Mouse (Mus musculus) urinary bladder, postnatal 25 days (tissue): ENCODE results near the gene Slc16a12.
A peak's percentile ranks its signal among the peaks of the same experiment; 100 is the strongest.
"Not testable (repeated sequence)": the region's sequence is repeated elsewhere in the genome, so short reads cannot be mapped to it uniquely, and the experiment has no call there.

ENCODE experiments used
- DNase-seq: peaks from one replicate; pipeline ENCODE4 v3.0.0; 2022; ENCODE audit warnings: low spot score

The Slc16a12 gene

DNA sequence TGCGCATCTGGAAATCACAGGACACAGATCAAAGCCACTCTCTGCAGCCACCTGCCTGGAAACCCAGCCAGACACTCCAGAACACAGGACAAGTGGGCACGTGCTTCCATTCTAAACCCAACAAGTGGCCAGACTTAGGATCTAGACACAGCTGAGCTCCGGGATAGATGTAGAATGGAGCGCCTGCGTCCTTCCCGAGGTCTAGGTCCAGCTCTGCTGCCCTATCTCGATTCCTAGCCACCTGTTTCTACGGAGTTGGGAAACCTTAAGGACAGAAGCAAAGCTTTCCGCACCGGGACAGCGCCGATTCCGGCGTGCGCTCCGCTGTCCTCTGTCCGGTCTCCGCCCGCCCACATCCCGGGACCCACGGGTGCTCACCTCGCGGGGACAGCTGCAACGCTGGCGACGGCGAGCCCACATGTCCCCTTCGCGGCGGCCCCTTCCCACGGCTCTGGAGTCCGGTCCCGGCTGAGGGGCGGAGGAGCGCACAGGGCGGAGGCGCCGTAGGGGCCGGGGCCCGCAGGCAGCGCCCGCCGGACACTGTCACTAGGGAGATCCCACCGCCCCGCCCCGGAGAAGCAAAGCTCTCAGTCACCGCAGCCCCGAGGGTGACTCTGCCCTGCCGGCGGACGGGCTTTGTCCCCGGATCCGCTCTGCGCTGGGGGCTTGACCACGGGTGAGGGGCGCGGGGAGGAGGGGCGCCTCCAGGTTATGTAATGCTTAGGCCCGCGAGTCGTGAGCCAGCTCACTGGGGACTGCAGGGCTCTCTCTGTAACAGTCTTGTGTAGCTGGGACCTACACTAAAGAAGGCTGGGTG lies at the start of gene Slc16a12:
Gene Slc16a12, minus strand, starts transcription at position 602 of the 817 bp plus-strand sequence.
- peak; percentile 8 for DNase-seq

DNA sequence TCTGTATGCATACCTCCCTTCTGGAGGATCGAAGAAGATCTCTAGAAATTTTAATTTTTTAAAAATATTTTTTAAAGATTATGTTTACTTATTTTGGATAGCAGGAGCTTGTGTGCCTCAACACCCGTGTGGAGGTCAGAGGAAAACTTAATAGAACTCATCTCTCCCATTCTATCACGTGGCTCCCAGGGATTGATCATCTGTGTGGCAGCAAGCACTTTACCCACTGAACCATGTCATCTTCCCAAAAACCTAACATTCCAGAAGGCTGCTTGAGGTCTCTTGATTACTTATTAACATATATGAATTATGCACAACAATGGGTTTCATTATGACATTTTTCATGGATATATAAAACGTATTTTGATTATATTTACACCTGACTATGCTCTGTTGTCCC lies 49.3 kb upstream of the Slc16a12 start:
- no peak for DNase-seq

DNA sequence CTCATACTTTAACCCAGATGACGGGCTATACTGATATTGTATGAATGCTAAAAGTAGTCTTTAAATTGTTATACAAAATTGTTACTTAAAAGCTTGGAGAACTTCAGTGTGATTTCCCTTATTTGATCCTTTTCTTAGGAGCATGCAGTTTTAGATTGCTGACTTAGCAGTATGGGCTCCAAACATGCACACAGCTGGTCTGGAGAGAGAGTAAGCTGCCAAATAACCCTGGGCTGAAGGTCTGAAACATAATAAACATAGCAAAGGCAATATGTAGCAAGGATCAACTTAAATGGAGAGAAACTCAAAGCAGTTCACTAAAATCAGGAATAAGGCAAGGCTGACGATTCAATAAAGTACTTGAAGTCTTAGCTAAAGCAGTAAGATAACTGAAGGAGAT lies 35.4 kb upstream of the Slc16a12 start:
- DNase-seq = no peak

DNA sequence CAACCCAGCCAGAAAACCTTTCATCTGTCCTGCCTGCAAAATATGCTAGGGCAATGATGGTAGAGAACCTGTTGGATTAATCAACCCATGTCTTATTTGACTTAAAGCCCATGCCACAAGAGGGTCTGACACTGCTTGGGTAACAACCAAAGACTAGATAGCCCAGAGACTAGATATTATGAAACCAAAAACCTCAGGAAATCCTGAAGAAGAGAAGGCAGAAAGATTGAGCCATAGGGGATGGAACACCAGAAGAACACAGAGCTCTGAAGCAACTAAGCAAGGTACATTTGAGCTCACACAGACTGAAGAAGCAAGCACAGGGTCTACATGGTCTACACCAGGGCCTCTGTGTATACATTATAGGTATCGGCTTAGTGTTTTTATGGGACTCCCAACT lies 31.9 kb upstream of the Slc16a12 start:
- no peak for DNase-seq

DNA sequence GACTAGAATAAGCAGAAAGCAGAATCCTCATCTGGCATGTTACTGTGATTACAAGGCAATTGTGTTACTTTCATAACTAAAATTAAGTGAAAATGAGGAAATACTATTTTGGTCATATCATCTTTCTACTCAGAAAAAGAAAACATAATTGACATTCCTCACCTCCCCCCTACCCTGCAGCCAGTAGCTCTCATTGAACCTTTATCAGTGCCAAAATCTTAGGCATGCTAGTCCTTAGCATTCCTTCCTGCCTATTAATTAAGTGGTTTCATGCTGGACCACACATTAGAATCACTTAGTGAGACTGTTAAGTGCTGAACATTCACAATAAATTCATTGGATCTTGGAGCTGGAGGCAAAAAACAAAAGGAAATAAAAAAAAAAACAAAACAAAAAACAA lies 31.0 kb upstream of the Slc16a12 start:
- DNase-seq = no peak

DNA sequence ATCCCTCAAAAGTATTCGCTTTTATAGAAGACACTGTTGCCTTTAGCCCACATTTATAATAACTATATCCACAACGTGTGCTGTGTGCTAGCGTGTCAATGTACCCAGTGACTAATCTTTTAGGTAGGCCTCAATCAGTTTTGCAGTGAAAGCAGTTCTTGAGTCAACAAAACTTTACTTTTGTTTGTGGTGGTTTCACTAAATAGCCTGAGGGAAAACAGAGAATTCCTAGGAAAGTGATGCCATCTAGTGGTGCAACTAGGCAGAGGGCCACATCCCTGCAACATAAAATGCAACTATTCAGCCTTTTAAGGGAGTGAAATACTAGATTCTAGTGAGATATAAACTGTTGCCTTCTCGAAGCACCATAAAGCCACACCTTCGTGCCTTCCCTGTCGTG lies 25.7 kb upstream of the Slc16a12 start:
- peak; percentile 41 for DNase-seq

DNA sequence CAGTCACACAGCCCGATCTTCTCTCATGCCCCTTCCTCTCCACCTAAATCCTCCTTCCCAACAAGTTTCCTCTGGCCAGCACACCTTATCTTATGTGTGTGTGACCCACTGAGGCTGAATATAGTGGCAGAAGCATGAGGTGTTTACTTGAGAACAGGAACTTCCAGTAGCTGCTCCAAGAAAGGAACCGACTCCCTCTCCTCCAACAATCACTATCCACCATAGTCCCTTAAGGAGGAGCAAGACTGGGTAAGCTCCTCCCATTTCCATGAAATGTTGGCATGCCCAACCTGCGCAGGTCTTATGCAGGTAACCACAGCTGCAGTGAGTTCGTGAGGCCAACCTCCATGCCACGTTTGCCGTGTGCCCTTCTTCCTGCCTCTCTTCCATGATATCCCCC lies 23.7 kb upstream of the Slc16a12 start:
- no peak for DNase-seq

DNA sequence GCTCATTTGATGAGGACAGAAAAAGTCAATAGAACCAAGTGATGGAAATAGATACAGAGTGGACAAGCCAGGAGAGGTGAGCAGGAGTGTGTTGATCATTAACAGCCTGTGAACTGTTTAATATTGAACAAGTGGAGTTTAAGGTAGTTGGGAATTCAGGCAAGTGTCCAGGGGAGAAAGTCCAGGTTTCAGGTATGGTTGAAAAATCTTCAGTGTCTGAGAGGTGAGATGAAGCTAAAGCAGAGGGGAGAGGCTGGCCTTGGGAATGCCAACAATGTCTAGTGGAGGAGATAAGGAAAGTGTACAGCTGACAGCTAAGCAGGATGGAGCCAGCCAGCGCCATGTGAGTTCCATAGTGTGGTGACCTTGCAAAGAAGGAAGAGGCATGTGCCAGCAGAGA lies 11.7 kb upstream of the Slc16a12 start:
- DNase-seq = no peak

DNA sequence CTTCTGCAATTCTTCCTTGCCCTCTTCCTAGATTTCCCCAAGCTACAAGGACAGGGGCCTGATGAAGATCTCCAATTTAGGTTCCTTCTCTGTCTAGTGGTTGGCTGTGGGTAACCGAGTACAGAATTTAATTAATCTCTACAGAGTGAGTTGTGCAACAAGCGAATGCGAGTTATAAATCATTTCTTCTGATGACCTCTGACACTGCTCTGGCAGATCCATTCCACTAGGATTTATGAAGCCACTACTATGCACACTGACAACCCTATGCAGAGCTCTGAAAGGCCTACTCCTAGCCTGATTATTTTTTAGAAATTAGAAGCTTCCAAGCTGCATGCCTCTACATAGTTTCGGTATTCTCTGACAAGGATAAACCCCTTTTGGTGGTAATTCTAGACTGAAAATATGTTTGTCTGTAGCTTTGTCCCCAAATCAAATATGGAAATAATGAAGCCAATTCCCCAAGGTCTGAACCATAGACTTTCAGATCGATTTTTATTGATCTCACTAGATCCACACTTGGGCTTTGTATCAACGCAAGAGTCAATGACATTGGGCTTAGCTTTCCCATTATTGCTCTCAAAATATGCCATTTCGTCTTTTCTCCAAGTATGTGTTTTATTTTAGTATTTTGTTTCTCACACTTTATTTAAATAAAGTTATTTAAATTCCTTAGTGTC lies 9.6 kb upstream of the Slc16a12 start:
- DNase-seq = no peak

DNA sequence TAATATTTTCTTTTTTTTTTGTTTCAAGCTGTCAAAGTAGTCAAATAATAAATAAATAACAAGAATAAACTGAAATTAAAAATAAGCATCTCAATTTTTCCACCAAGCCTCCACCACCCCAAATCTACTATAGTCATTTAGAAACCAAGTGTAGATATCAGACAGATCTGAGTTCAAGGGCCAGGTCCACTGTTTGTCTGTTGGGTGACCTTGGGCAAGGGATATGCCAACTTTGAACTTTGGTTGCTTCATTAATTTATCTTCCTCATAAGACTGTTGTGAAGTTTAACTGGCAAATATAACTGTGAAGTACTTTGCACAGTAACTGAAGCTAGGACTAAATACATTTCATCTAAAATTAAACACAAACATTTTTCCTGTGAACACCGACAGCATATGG lies 8.6 kb upstream of the Slc16a12 start:
- no peak for DNase-seq

DNA sequence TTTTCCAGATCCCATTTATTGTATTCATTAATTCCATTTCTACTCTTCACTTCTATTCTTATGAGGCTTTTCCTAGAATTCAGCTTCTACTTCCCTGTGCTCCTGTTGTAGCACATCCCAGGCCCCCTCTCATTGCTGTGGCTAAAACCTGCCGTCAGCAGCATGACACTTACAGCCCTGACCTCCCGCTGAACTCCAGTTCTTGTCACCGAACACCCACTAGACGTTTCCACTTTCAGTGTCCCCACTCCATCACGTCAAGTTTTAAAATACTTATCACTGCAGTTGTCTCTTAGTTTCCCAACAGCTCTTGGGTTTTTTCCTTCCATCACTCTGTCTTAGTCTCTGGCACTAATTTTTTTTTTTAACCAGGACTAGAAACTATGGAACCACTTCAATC lies 6.2 kb upstream of the Slc16a12 start:
- no peak for DNase-seq

DNA sequence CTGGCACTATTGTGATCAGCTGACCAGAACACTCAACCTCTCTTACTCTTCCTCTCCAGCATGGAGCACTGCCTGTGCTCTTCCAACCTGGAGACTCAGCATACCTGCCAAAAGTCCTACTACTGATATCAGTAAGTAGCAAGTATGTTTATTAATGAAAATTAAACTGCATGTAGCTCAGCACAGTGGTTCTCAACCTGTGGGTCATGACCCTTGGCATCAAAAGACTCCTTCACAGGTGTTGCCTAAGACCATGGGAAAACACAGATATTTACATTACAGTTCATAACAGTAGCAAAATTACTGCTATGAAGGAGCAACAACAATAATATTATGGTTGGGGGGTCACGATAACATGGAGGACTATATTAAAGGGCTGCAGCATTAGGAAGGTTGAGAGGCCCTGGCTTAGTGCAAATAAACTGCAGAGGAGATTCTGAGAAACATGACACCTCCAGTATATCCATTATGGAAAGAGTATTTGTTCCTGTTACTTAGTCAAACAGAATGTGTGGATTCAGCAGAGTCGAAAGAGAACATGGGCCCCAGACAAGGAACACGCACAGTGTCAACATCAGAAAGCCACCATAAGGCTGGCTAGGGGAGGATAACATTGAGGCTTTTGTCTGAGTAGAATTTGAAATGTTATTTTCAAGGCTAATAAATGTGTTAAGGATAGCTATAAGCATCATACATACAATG lies 5.5 kb upstream of the Slc16a12 start:
- DNase-seq = no peak

DNA sequence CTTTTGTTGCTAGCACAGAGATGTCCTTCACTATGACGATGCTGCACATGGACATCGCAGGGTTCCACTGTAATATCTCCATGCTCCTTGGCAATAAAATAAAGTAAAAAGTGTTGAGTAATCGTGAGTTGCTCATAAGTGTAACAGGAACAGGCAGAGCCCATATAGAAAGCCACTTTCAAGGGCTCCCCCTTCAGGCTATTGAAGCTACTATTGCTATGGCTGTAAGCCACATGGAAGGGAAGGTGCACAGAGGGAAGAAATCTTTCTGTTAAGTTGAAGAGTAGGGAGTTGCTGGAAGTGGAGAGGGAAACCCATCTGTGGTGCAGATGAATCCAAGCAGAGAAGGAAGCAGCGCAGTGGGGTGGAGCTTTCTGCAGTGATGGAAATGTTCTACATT lies 4.1 kb upstream of the Slc16a12 start:
- no peak for DNase-seq

DNA sequence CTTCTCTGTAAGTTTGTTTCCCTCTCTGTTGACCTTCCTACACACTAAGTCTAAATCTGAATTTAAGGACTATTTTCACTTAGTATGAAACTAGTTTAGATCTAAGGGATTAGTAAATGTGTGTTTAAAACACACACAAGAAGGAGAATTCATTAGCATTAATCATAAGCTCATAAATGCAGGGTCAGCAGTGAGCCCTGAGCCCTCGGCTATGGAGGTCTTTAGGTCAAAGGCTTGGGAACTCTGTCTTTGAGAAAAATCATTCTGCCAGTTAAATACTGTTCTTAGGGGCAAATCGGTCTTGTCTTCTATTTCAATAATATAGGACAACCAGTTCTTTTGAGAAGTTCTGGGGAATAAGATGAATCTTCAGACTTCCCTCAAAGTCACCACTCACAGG lies 1.9 kb upstream of the Slc16a12 start:
- no peak for DNase-seq

DNA sequence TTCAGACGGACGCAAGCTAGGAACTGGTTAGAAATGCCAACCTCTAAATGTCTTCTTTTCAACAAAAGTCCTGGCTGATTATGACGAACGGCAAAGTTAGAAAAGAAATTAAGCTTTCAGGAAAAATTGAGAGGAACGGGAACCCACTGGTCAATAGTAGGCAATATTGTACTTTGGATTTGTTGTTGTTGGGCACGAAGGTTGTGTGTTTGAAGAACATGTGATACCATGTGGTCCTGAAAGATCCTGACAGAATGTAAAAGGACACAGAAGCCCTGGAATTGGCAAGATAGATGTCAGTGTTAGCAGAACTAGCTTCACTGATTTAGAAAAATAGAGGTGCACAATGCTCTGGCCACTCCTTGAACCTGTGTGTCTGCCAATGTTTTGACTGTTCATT lies 880 bp upstream of the Slc16a12 start:
- DNase-seq = not testable (repeated sequence)

DNA sequence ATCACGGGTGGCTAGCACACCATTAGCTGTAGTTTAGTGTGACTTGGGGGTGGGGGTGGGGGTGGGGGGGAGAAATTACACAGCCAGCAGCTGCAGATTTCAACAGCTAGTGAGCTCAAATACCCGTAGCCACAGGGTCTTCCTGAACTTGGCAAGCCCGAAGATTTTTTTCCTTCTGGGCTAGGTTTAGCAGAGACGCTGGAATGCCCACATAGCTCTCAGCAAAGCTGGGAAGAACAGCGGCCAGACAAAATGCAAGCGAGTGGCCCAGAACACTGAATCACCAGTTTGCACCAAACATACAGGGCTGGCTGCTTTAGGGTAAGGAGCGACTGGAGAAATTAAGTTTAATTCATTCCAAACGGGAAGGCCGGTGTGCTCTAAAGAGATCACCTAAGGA lies 888 bp downstream of the Slc16a12 start:
- no peak for DNase-seq

DNA sequence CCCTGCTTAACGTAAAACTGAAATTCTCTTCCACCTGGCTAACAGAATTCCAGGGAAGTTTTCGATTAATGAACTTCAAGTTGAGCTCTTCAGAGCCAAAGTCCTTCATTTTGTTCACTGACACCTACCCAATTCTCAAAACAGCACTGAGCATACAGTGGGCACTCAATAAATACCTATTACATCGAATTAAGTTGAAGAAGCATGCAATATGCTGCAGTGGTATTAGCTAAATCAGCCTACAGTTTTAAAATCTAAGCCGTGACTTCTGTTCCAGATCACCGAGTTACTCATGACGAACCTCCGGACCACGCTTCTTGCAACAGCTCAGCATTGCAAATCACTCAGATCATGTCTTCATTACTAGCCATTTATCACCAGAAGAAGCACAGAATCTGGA lies 2.1 kb downstream of the Slc16a12 start:
- DNase-seq = no peak

DNA sequence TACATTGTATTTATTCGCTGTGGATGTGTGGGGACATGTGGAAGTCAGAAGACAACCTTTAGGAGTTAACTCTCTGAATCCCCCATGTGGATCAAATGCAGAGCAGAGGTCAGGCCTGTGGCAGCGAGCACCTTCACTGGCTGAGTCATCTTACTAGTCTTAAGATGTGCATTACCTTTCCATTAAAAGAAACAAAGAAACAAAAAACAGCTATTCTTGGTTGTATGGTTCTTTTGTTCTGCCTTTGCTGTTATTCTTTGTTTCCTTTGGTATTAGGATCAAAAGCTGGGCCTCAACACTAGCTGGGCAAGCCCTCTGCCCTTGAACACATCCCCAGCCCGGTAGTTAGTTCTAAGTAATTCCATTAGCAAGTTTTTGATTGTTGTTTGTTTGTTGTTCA lies 9.2 kb downstream of the Slc16a12 start:
- DNase-seq = no peak

DNA sequence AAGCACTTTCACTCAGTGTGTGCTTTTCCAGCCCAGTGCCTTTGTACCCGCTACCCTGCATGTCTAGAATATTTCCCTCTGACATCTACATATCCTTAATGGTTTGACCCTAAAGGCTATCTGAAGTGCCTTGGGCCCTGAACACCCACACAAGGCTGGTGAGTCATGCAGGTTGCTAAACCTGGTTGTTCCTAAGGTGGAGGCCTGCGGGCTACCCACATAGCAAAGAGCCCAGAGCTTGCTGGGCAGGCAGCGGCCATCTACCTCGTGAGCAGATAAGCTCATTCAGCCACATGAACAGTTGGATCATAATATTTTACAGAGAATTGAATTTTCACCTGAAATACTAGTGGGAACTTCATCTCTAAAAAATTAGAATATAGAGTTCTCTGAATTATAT lies 11.2 kb downstream of the Slc16a12 start:
- DNase-seq = no peak

DNA sequence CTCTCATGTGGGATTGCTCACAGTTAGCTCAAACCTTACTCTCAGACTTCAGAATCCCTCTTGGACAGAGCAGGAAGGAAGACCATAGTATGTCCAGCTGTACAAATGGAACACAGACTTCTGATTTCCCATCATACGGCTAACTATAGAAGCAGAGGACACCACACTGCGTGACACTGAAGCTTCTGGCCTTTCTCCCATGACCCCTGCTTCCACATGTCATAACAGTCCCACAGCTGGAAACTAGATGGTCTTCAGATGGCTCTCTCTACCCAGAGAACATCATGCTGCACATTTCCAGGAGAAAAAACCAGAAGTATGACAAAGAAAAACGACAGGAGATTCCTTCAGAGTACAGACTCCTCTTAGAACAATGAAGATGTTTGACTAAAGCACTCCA lies 14.1 kb downstream of the Slc16a12 start:
- DNase-seq = no peak

DNA sequence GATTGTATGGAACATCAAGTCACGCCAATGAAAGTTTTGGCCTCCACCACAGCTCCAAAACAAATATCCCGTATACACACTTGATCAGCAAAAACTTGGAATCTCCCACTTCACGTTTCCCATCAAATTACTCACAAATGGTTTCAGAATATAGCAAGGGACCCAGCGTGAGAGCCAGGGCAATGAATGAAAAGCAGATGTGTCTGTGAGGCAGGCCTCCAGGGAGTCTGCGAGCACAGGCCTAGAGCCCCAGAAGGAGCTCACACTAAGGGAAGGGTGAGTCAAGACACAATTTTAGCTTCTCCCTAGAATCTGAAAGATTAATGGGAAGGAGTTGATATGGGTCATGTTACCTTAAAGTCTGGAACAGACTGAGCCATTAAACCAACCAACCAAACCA lies 15.7 kb downstream of the Slc16a12 start:
- no peak for DNase-seq

DNA sequence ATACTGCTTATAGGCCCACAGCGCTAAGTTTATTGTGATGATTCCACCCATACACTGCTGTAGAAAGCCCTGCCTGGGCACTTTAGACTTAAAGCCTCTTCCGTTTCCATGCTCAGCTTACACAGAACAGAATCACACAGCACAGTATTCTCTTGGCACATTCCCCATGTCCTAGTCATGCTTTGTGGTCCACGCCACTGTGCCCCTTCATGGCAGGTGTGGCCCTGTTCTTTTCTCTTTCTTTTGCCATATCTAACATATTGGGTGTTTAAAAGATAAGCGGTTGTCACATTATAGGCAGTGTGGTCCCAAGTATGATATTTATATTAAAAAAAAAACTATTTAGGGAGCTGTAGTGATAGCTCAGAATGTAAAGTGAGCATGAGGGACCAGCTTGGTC lies 16.5 kb downstream of the Slc16a12 start:
- no peak for DNase-seq

DNA sequence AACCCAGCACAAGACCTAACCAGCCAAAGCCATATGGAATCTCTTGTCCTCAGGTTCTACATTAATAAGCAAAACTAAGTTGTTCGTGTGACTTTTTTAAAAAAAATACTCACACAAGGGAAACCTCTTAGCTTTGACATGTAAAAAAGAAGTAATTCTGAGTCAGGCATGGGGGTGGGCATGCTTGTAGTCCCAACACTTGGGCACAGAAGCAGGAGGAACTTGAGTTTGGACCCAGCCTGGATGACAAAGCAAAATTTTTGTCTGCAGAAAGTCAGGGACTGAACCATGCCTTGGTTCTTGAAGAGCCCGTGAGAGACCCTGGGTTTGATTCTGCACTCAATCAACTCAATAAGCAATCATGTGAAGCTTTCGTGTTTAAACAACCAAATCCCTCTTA lies 17.6 kb downstream of the Slc16a12 start:
- no peak for DNase-seq
